Mouse (Mus musculus): ENCODE measurements around the gene Arl4c. TPM values are rescaled to one million over a fixed set of nuclear protein-coding genes. Genes with fewer than 3 reads are reported as not detected.
A peak's percentile ranks its signal among the peaks of the same experiment; 100 is the strongest.

The Arl4c gene
- polyA plus RNA-seq, 1 experiment from 2014 or later = 17.9 TPM

- Histone ChIP-seq H3K4me1 (no peaks in the 10 kb centered on the region), H3K9ac (no peak overlapping the region), H3K4me3 (no peak overlapping the region), H3K27me3 (no peaks in the 10 kb centered on the region), H3K4me2 (replicated peaks) (no peak overlapping the region), H3K36me3 (no peaks in the 10 kb centered on the region), H3K27ac (no peak overlapping the region), H3K9me3 (no peaks in the 10 kb centered on the region)
- no peak for ATAC-seq (ENCODE audit: insufficient number of reproducible peaks, insufficient read depth, low FRiP score, low TSS enrichment)
- WGBS = 87% methylated on average over 1 of the region's 1 CpGs
Measured at GRCm38 (mm10) chr1:88725716-88726115, 23.7 kb upstream of the Arl4c start.

- Histone ChIP-seq H3K9ac (no peak overlapping the region), H3K27me3 (no peaks in the 10 kb centered on the region), H3K4me2 (replicated peaks) (no peak overlapping the region), H3K4me1 (no peaks in the 10 kb centered on the region), H3K27ac (no peak overlapping the region), H3K4me3 (no peak overlapping the region), H3K36me3 (no peaks in the 10 kb centered on the region), H3K9me3 (no peaks in the 10 kb centered on the region)
- no peak for ATAC-seq (ENCODE audit: insufficient number of reproducible peaks, insufficient read depth, low FRiP score, low TSS enrichment)
- 44% methylated on average over 11 of the region's 11 CpGs for WGBS
Measured at GRCm38 (mm10) chr1:88720626-88721229, 18.7 kb upstream of the Arl4c start.

GRCm38 (mm10) chr1:88718563-88718962, 16.5 kb upstream of the Arl4c start:
- Histone ChIP-seq H3K9me3 (no peaks in the 10 kb centered on the region), H3K4me3 (no peak overlapping the region), H3K27me3 (no peaks in the 10 kb centered on the region), H3K4me2 (replicated peaks) (no peak overlapping the region), H3K4me1 (no peaks in the 10 kb centered on the region), H3K27ac (no peak overlapping the region), H3K36me3 (no peaks in the 10 kb centered on the region), H3K9ac (no peak overlapping the region)
- no peak for ATAC-seq (ENCODE audit: insufficient number of reproducible peaks, insufficient read depth, low FRiP score, low TSS enrichment)
- WGBS = 87% methylated on average over 3 of the region's 3 CpGs

GRCm38 (mm10) chr1:88717736-88718135, 15.7 kb upstream of the Arl4c start:
- ATAC-seq (ENCODE audit: insufficient number of reproducible peaks, insufficient read depth, low FRiP score, low TSS enrichment) = no peak
- H3K4me1 ChIP-seq = no peaks in the 10 kb centered on the region
- H3K4me2 ChIP-seq (replicated peaks) = no peak overlapping the region
- no peaks in the 10 kb centered on the region for H3K27me3 ChIP-seq
- WGBS = 80% methylated on average over 13 of the region's 13 CpGs
- H3K9me3 ChIP-seq = no peaks in the 10 kb centered on the region
- H3K4me3 ChIP-seq = no peak overlapping the region
- no peak overlapping the region for H3K9ac ChIP-seq
- no peak overlapping the region for H3K27ac ChIP-seq
- no peaks in the 10 kb centered on the region for H3K36me3 ChIP-seq

GRCm38 (mm10) chr1:88712011-88712410, 10.0 kb upstream of the Arl4c start:
- Histone ChIP-seq H3K9ac (no peak overlapping the region), H3K4me3 (no peak overlapping the region), H3K27ac (no peak overlapping the region), H3K36me3 (no peaks in the 10 kb centered on the region), H3K27me3 (no peaks in the 10 kb centered on the region), H3K9me3 (no peaks in the 10 kb centered on the region), H3K4me1 (no peaks in the 10 kb centered on the region), H3K4me2 (replicated peaks) (no peak overlapping the region)
- 89% methylated on average over 6 of the region's 6 CpGs for WGBS
- no peak for ATAC-seq (ENCODE audit: insufficient number of reproducible peaks, insufficient read depth, low FRiP score, low TSS enrichment)

- Histone ChIP-seq H3K27me3 (no peaks in the 10 kb centered on the region), H3K4me2 (replicated peaks) (no peak overlapping the region), H3K36me3 (no peaks in the 10 kb centered on the region), H3K9ac (no peak overlapping the region), H3K4me1 (peaks cover 7% of the 10 kb centered on the region; the same call in 1 of the 2 replicates), H3K27ac (no peak overlapping the region), H3K9me3 (no peaks in the 10 kb centered on the region), H3K4me3 (no peak overlapping the region)
- 75% methylated on average over 9 of the region's 9 CpGs for WGBS
- no peak for ATAC-seq (ENCODE audit: insufficient number of reproducible peaks, insufficient read depth, low FRiP score, low TSS enrichment)
Measured at GRCm38 (mm10) chr1:88708646-88709305, 6.8 kb upstream of the Arl4c start.

GRCm38 (mm10) chr1:88708191-88708590, 6.2 kb upstream of the Arl4c start:
- Histone ChIP-seq H3K9ac (no peak overlapping the region), H3K4me1 (peaks cover 7% of the 10 kb centered on the region; the same call in 1 of the 2 replicates), H3K4me2 (replicated peaks) (no peak overlapping the region), H3K36me3 (no peaks in the 10 kb centered on the region), H3K27ac (no peak overlapping the region), H3K27me3 (no peaks in the 10 kb centered on the region), H3K9me3 (no peaks in the 10 kb centered on the region), H3K4me3 (no peak overlapping the region)
- 64% methylated on average over 3 of the region's 3 CpGs for WGBS
- no peak for ATAC-seq (ENCODE audit: insufficient number of reproducible peaks, insufficient read depth, low FRiP score, low TSS enrichment)

- H3K9me3 ChIP-seq = no peaks in the 10 kb centered on the region
- no peak overlapping the region for H3K27ac ChIP-seq
- no peak for ATAC-seq (ENCODE audit: insufficient number of reproducible peaks, insufficient read depth, low FRiP score, low TSS enrichment)
- H3K36me3 ChIP-seq = no peaks in the 10 kb centered on the region
- WGBS = 13% methylated on average over 6 of the region's 6 CpGs
- no peaks in the 10 kb centered on the region for H3K27me3 ChIP-seq
- no peak overlapping the region for H3K4me2 ChIP-seq (replicated peaks)
- no peak overlapping the region for H3K9ac ChIP-seq
- peaks cover 7% of the 10 kb centered on the region; the same call in 1 of the 2 replicates for H3K4me1 ChIP-seq
- H3K4me3 ChIP-seq = no peak overlapping the region
Measured at GRCm38 (mm10) chr1:88707536-88707935, 5.5 kb upstream of the Arl4c start.

- ATAC-seq (ENCODE audit: insufficient number of reproducible peaks, insufficient read depth, low FRiP score, low TSS enrichment) = peak; percentile 31; the same call in 1 of the 2 replicates
- no peaks in the 10 kb centered on the region for H3K36me3 ChIP-seq
- H3K4me2 ChIP-seq (replicated peaks) = 0 out of 2 replicates have a peak overlapping the region, but pooled peaks have one; percentile 18
- H3K4me1 ChIP-seq = peaks cover 7% of the 10 kb centered on the region; the same call in 1 of the 2 replicates
- WGBS = under 1% methylated on average over 15 of the region's 15 CpGs
- H3K9me3 ChIP-seq = no peaks in the 10 kb centered on the region
- no peak overlapping the region for H3K4me3 ChIP-seq
- H3K27me3 ChIP-seq = no peaks in the 10 kb centered on the region
- H3K9ac ChIP-seq = peak overlapping the region; percentile 22; the same call in 1 of the 2 replicates
- no peak overlapping the region for H3K27ac ChIP-seq
Measured at GRCm38 (mm10) chr1:88705799-88706198, 3.8 kb upstream of the Arl4c start.

GRCm38 (mm10) chr1:88705050-88705449, 3.0 kb upstream of the Arl4c start:
- Histone ChIP-seq H3K27me3 (no peaks in the 10 kb centered on the region), H3K36me3 (no peaks in the 10 kb centered on the region), H3K4me2 (replicated peaks) (no peak overlapping the region), H3K4me3 (no peak overlapping the region), H3K9ac (no peak overlapping the region), H3K9me3 (no peaks in the 10 kb centered on the region), H3K4me1 (peaks cover 14% of the 10 kb centered on the region; the same call in 1 of the 2 replicates), H3K27ac (no peak overlapping the region)
- ATAC-seq (ENCODE audit: insufficient number of reproducible peaks, insufficient read depth, low FRiP score, low TSS enrichment) = no peak
- 59% methylated on average over 6 of the region's 6 CpGs for WGBS

GRCm38 (mm10) chr1:88700961-88701861, 810 bp downstream of the Arl4c start:
- H3K36me3 ChIP-seq = peaks cover 7% of the 10 kb centered on the region
- no peaks in the 10 kb centered on the region for H3K9me3 ChIP-seq
- H3K4me1 ChIP-seq = peaks cover 23% of the 10 kb centered on the region; the same call in 1 of the 2 replicates
- H3K4me3 ChIP-seq = peak overlapping the region; percentile 85
- peak overlapping the region; percentile 90 for H3K27ac ChIP-seq
- ATAC-seq (ENCODE audit: insufficient number of reproducible peaks, insufficient read depth, low FRiP score, low TSS enrichment) = peak; percentile 18
- peak overlapping the region; percentile 70 for H3K4me2 ChIP-seq (replicated peaks)
- H3K9ac ChIP-seq = peak overlapping the region; percentile 90
- H3K27me3 ChIP-seq = no peaks in the 10 kb centered on the region
- under 1% methylated on average over 78 of the region's 78 CpGs for WGBS

Measured in embryonic facial prominence, embryonic 12.5 days (tissue).